Mouse (Mus musculus) embryonic fibroblast, embryonic 13.5 days (primary cell): ENCODE data around the gene Kctd10.

Experiments
- CTCF ChIP-seq: IDR thresholded peaks from 2 replicates; pipeline ENCODE4 v1.5.1; 2011; ENCODE audit warnings: mild to moderate bottlenecking, control low read depth, low read length, moderate library complexity, borderline replicate concordance; ENCODE audit not compliant: insufficient read depth
- POLR2A ChIP-seq: IDR thresholded peaks from 2 replicates; pipeline ENCODE4 v1.6.1; 2011; ENCODE audit warnings: low read depth, mild to moderate bottlenecking, control low read depth, low read length, moderate library complexity

DNA sequence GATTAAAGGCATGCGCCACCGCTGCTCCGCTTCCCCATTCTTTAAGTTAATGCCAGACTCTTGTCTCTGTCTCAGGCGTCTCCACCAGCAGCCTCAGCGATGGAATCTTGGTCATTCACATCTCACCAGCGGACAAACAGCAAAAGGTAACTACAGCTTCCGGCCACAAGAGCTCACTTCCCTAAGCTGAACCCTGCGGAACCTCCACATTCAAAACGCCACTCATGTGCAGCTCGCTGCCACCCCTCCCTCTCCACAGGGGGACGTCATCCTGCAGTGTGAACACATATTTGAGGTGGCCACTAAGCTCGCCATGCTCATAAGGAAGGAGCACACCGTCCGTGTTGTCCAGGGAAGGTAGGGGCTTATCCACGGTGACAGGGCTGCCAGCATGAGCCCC lies 19.3 kb downstream of the Kctd10 start:
- TF ChIP-seq POLR2A = no peak
- TF ChIP-seq CTCF = no peak
